Mouse (Mus musculus) forebrain, embryonic 14.5 days (tissue): Measurements from ENCODE around the gene Gys2. TPM values are rescaled to one million over a fixed set of nuclear protein-coding genes. Genes with fewer than 3 reads are reported as not detected.

Experiments used
- polyA plus RNA-seq: library from polyadenylated mRNA; unstranded; fragments of >200 nt; fragmentation: Nextera tagmentation; extraction: Ambion mirVana; gene quantifications from 2 replicates; pipeline ENCODE4 v1.2.1, GENCODE M21; 2014

Gene Gys2
- polyA plus RNA-seq, 1 experiment from 2014 or later = not detected

Other genes with a start within 250 kb of the Gys2 start
- gene Iapp, start 174.7 kb downstream of the Gys2 start, polyA plus RNA-seq = 0.71 TPM in 1 of 2 replicates, not detected in the other
- 0.22 and 0.30 TPM in 2 replicates for gene Slco1a5, start 150.1 kb downstream of the Gys2 start, polyA plus RNA-seq
- 22.1 and 25.1 TPM in 2 replicates for gene Pyroxd1, start 127.5 kb downstream of the Gys2 start, polyA plus RNA-seq
- gene Recql, start 86.0 kb downstream of the Gys2 start, polyA plus RNA-seq = 33.8 and 35.5 TPM in 2 replicates
- 99.4 and 106 TPM in 2 replicates for gene Golt1b, start 85.9 kb downstream of the Gys2 start, polyA plus RNA-seq
- 1.7 and 2.1 TPM in 2 replicates for gene Spx, start 59.7 kb downstream of the Gys2 start, polyA plus RNA-seq
- gene Ldhb, start 34.8 kb upstream of the Gys2 start, polyA plus RNA-seq = 544 and 576 TPM in 2 replicates
- gene Kcnj8, start 98.5 kb upstream of the Gys2 start, polyA plus RNA-seq = 15.0 TPM in 2 replicates
- 1.9 and 2.9 TPM in 2 replicates for gene Abcc9, start 229.2 kb upstream of the Gys2 start, polyA plus RNA-seq